Mouse (Mus musculus) MEL (cell line): ENCODE results near the gene Tead3. TPM values are rescaled to one million over a fixed set of nuclear protein-coding genes. Genes with fewer than 3 reads are reported as not detected.
A peak's percentile ranks its signal among the peaks of the same experiment; 100 is the strongest.

Experiments
- DNase-seq: peaks from one replicate; pipeline ENCODE4 v3.0.0; 2011; ENCODE audit warnings: low read depth, low spot score
- H3K27ac ChIP-seq: 2 replicates; pipeline ENCODE4 v1.5.1; 2012; ENCODE audit warnings: low read depth, mild to moderate bottlenecking, control low read depth, low read length, moderate library complexity; ENCODE audit not compliant: control insufficient read depth
- H3K27me3 ChIP-seq, 2 experiments: fragments of 150-350 bp in 1 of 2; sonication (generic) in 1 of 2; 2 replicates each; pipeline ENCODE4 v1.6.1; 2012; ENCODE audit warnings: low read length in 2 of 2, mild to moderate bottlenecking in 2 of 2, improper control_type of control experiment in 1 of 2, moderate library complexity in 1 of 2; ENCODE audit not compliant: insufficient read depth in 2 of 2, control insufficient read depth in 1 of 2
- H3K36me3 ChIP-seq, 2 experiments: 2 replicates each; pipeline ENCODE4 v1.6.1; 2012 to 2014; ENCODE audit warnings: low read length in 2 of 2, improper control_type of control experiment in 1 of 2, inconsistent platforms in 1 of 2, mild to moderate bottlenecking in 1 of 2; ENCODE audit not compliant: insufficient read depth in 2 of 2, control insufficient read depth in 1 of 2
- H3K4me1 ChIP-seq, 2 experiments: fragments of 150-350 bp in 1 of 2; sonication (generic) in 1 of 2; 2 replicates each; pipeline ENCODE4 v1.6.1; 2012; ENCODE audit warnings: low read length in 2 of 2, improper control_type of control experiment in 1 of 2, mild to moderate bottlenecking in 1 of 2; ENCODE audit not compliant: insufficient read depth in 2 of 2, control insufficient read depth in 1 of 2
- H3K4me3 ChIP-seq, 2 experiments: fragments of 150-350 bp in 1 of 2; sonication (generic) in 1 of 2; 2 replicates each; pipeline ENCODE4 v1.5.1; 2012; ENCODE audit warnings: low read depth in 2 of 2, low read length in 2 of 2, mild to moderate bottlenecking in 2 of 2, moderate library complexity in 2 of 2, control low read depth in 1 of 2, improper control_type of control experiment in 1 of 2; ENCODE audit not compliant: control insufficient read depth in 1 of 2, insufficient read depth in 1 of 2
- H3K79me2 ChIP-seq: 2 replicates; pipeline ENCODE4 v1.6.1; 2012; ENCODE audit warnings: mild to moderate bottlenecking, low read length, moderate library complexity; ENCODE audit not compliant: control insufficient read depth, poor library complexity, insufficient read depth
- H3K9ac ChIP-seq: 2 replicates; pipeline ENCODE4 v1.6.1; 2012; ENCODE audit warnings: low read depth, mild to moderate bottlenecking, control low read depth, low read length, moderate library complexity; ENCODE audit not compliant: control insufficient read depth, poor library complexity, severe bottlenecking
- H3K9me3 ChIP-seq: fragments of 150-350 bp; sonication (generic); replicated peaks from 2 replicates; pipeline ENCODE4 v1.6.1; 2012; ENCODE audit warnings: mild to moderate bottlenecking, low read length, improper control_type of control experiment, moderate library complexity; ENCODE audit not compliant: insufficient read depth
- CHD1 ChIP-seq: IDR thresholded peaks from 2 replicates; pipeline ENCODE4 v1.6.1; 2012; ENCODE audit warnings: low read depth, mild to moderate bottlenecking, inconsistent platforms, low read length, improper control_type of control experiment
- CHD2 ChIP-seq: IDR thresholded peaks from 2 replicates; pipeline ENCODE4 v1.6.1; 2011; ENCODE audit warnings: low read length, improper control_type of control experiment
- ETS1 ChIP-seq: IDR thresholded peaks from 2 replicates; pipeline ENCODE4 v1.6.1; 2012; ENCODE audit warnings: low read depth, mild to moderate bottlenecking, inconsistent platforms, low read length, improper control_type of control experiment, moderate library complexity
- GABPA ChIP-seq: IDR thresholded peaks from 2 replicates; pipeline ENCODE4 v1.6.1; 2012; ENCODE audit warnings: low read depth, mild to moderate bottlenecking, inconsistent platforms, low read length, improper control_type of control experiment, moderate library complexity
- GATA1 ChIP-seq: IDR thresholded peaks from 2 replicates; pipeline ENCODE4 v1.6.1; 2011; ENCODE audit warnings: low read depth, low read length, improper control_type of control experiment
- JUND ChIP-seq: IDR thresholded peaks from 2 replicates; pipeline ENCODE4 v1.6.1; 2011; ENCODE audit warnings: low read depth, mild to moderate bottlenecking, improper control_type of control experiment, low read length
- MAFK ChIP-seq: IDR thresholded peaks from 2 replicates; pipeline ENCODE4 v1.6.1; 2011; ENCODE audit warnings: low read depth, mild to moderate bottlenecking, low read length, improper control_type of control experiment, borderline replicate concordance
- MEF2A ChIP-seq: IDR thresholded peaks from 2 replicates; pipeline ENCODE4 v1.6.1; 2014; ENCODE audit warnings: low read depth, mild to moderate bottlenecking, inconsistent platforms, low read length, improper control_type of control experiment; ENCODE audit not compliant: poor library complexity, insufficient replicate concordance, severe bottlenecking; ENCODE audit errors: extremely low read depth
- MYB ChIP-seq: IDR thresholded peaks from 2 replicates; pipeline ENCODE4 v1.6.1; 2011; ENCODE audit warnings: mild to moderate bottlenecking, low read depth, low read length, improper control_type of control experiment
- NELFE ChIP-seq: IDR thresholded peaks from 2 replicates; pipeline ENCODE4 v1.6.1; 2011; ENCODE audit warnings: low read depth, low read length, improper control_type of control experiment
- SMC3 ChIP-seq: IDR thresholded peaks from 2 replicates; pipeline ENCODE4 v1.6.1; 2011; ENCODE audit warnings: low read depth, low read length, improper control_type of control experiment
- TAL1 ChIP-seq: IDR thresholded peaks from 2 replicates; pipeline ENCODE4 v1.6.1; 2012; ENCODE audit warnings: mild to moderate bottlenecking, inconsistent platforms, low read length, moderate library complexity, mixed read lengths
- TCF12 ChIP-seq: IDR thresholded peaks from 2 replicates; pipeline ENCODE4 v1.6.1; 2014; ENCODE audit warnings: low read depth, mild to moderate bottlenecking, inconsistent platforms, low read length, improper control_type of control experiment, moderate library complexity
- USF2 ChIP-seq, 2 experiments: IDR thresholded peaks; 2 replicates each; pipeline ENCODE4 v1.6.1; 2011 to 2012; ENCODE audit warnings: improper control_type of control experiment in 2 of 2, low read length in 2 of 2, borderline replicate concordance in 1 of 2, inconsistent platforms in 1 of 2, low read depth in 1 of 2, mild to moderate bottlenecking in 1 of 2; ENCODE audit not compliant: insufficient read depth in 1 of 2
- polyA plus RNA-seq, 2 experiments: library from polyadenylated mRNA; stranded (reverse) in 1 of 2; unstranded in 1 of 2; fragments of >175 nt in 1 of 2; fragments of >200 nt in 1 of 2; gene quantifications; 2 replicates each; pipeline versions ENCODE4 v1.2.1 to v1.2.4; 2012; ENCODE audit warnings: low replicate concordance in 2 of 2, low read depth in 1 of 2; ENCODE audit not compliant: insufficient read length in 2 of 2, insufficient read depth in 1 of 2, missing spikeins in 1 of 2
- total RNA-seq: library from RNA; depleted of rRNA; stranded (reverse); fragments of 300-350 nt; gene quantifications from 2 replicates; pipeline ENCODE4 v1.2.3, GENCODE M21; 2012

Gene Tead3
- total and polyA plus RNA-seq, 3 experiments, result 0.73 to 4.1 TPM; not detected in 1

DNA sequence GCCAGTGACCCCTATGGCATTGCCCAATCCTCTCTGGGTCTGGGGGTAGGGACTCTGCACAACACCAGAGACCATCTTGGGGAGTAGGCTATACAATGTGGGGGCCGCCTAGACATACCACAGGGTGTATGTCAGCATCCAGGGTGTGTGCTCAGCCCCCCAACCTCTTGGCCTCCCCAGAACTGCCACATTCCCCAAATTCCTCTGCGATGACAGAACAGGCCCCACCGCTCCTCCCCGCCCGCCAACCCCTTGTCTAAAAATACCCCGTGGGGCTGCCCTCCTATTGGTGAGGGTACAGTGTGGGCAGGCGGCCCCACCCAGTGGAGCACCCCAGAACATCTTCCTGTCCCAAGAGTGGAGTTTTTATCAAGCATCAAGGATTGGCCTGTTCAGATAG is 10.0 kb downstream of the Tead3 start:
- Histone ChIP-seq H3K27me3 (no peaks in the 10 kb centered on the region), H3K79me2 (no peaks in the 10 kb centered on the region), H3K9ac (peak overlapping the region; percentile 60), H3K9me3 (no peaks in the 10 kb centered on the region), H3K4me1 (peaks cover 2 to 12% of the 10 kb centered on the region in 2 experiments; a peak in 2 of 4 replicates), H3K36me3 (peaks cover 0 to 9% of the 10 kb centered on the region in 2 experiments; a peak in 2 of 4 replicates), H3K27ac (peak overlapping the region; percentile 64), H3K4me3 (peak overlapping the region; percentile 5 to 40; a peak in 3 of 4 replicates)
- no peak for DNase-seq
- TF ChIP-seq CHD2, result no peak
- TF ChIP-seq CHD1, result no peak
- peak; percentile 16; the same call in 1 of the 2 replicates for TF ChIP-seq GATA1

DNA sequence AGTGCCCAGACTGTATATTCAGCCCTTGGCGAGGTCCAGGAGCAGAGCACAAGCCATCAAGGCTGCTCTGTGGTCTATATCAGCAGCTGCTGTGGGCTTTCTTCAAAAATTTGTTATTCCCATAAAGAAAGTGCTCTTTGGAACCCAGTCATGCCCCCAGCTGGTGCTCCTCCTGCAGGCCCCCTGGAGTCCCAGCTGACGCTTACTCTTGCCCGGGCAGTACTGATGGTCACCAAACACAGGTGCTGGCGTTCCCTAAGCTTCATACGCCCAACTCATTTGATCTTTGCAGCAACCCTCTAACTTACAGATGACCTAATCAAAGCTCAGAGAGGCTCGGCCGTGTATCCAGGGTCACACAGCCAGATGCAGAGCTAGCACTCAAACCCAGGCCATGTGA is 13.1 kb downstream of the Tead3 start:
- no peaks in the 10 kb centered on the region for H3K27me3 ChIP-seq
- peaks cover 2 to 12% of the 10 kb centered on the region in 2 experiments; a peak in 2 of 4 replicates for H3K4me1 ChIP-seq
- H3K79me2 ChIP-seq, result no peaks in the 10 kb centered on the region
- H3K36me3 ChIP-seq, result peaks cover 0 to 9% of the 10 kb centered on the region in 2 experiments; a peak in 2 of 4 replicates
- H3K9me3 ChIP-seq, result no peaks in the 10 kb centered on the region
- H3K4me3 ChIP-seq, result no peak overlapping the region
- TF ChIP-seq TCF12, result no peak
- TF ChIP-seq GATA1, result no peak
- no peak for TF ChIP-seq SMC3
- TF ChIP-seq GABPA, result no peak
- TF ChIP-seq USF2 (IDR thresholded peaks at IDR 0.05; ENCODE audit: borderline replicate concordance in 1 of 2, insufficient read depth in 1 of 2, low read depth in 1 of 2, low read length in 2 of 2), result no peak
- TF ChIP-seq NELFE, result no peak
- TF ChIP-seq MEF2A, result no peak
- no peak for TF ChIP-seq MYB
- TF ChIP-seq ETS1, result no peak
- no peak for TF ChIP-seq TAL1
- no peak for DNase-seq
- no peak overlapping the region for H3K27ac ChIP-seq
- H3K9ac ChIP-seq, result no peak overlapping the region

DNA sequence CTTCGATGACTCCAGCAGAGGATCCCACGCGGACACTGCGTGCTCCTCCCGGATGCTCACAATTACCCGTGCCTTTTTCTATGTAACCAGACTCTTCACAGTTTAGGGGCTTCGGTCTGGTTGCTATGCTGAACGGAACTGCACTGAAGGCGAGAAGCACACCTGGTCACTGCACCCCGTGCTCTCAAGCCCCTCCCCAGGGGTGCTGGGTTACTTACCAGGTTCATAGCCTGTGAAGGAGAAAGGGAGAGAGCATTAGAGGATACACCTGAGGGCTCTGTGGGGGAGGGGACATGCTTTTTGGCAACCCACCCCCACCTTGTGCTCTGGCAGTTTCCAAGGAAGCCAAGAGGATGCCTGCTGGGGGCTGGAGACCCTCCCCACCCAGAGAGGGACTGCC is 15.3 kb downstream of the Tead3 start:
- TF ChIP-seq JUND (no peak), MYB (no peak), MAFK (no peak)

More for the DNA sequence above, 15.3 kb downstream of the Tead3 start:
- no peaks in the 10 kb centered on the region for H3K27me3 ChIP-seq
- H3K9ac ChIP-seq, result no peak overlapping the region
- H3K79me2 ChIP-seq, result peaks cover 3% of the 10 kb centered on the region; the same call in 1 of the 2 replicates
- no peak for DNase-seq
- H3K4me1 ChIP-seq, result peaks cover 0 to under 1% of the 10 kb centered on the region in 2 experiments; a peak in 1 of 4 replicates
- H3K27ac ChIP-seq, result no peak overlapping the region
- H3K36me3 ChIP-seq, result peaks cover 0 to 3% of the 10 kb centered on the region in 2 experiments; a peak in 2 of 4 replicates
- H3K4me3 ChIP-seq, result no peak overlapping the region
- H3K9me3 ChIP-seq, result no peaks in the 10 kb centered on the region
